Mouse (Mus musculus) embryonic facial prominence, embryonic 14.5 days (tissue): Measurements from ENCODE around the gene Diaph2. TPM values are rescaled to one million over a fixed set of nuclear protein-coding genes. Genes with fewer than 3 reads are reported as not detected.
"Not testable (repeated sequence)": the region's sequence is repeated elsewhere in the genome, so short reads cannot be mapped to it uniquely, and the experiment has no call there.

Source experiments
- ATAC-seq: fragments of 200-750 bp; cut with Nextera tagmentation; 2 replicates; pipeline ENCODE4 v1.8.0; 2017; ENCODE audit warnings: low read depth, moderate number of reproducible peaks, moderate TSS enrichment
- DNase-seq: peaks from one replicate; pipeline ENCODE4 v3.0.0-alpha.2; 2015; ENCODE audit warnings: low spot score
- H3K27ac ChIP-seq: fragments of 300-500 bp; sonication (generic); replicated peaks from 2 replicates; pipeline ENCODE4 v1.5.1; 2014; ENCODE audit warnings: low read depth, mild to moderate bottlenecking, low read length, moderate library complexity
- H3K27me3 ChIP-seq: fragments of 300-500 bp; sonication (generic); replicated peaks from 2 replicates; pipeline ENCODE4 v1.6.1; 2014; ENCODE audit warnings: low read length; ENCODE audit not compliant: control insufficient read depth, insufficient read depth
- H3K36me3 ChIP-seq: fragments of 300-500 bp; sonication (generic); 2 replicates; pipeline ENCODE4 v1.6.1; 2014; ENCODE audit warnings: low read length, mixed read lengths; ENCODE audit not compliant: control insufficient read depth, insufficient read depth
- H3K4me1 ChIP-seq: fragments of 300-500 bp; sonication (generic); 2 replicates; pipeline ENCODE4 v1.6.1; 2014; ENCODE audit warnings: antibody characterized with exemption, low read length; ENCODE audit not compliant: control insufficient read depth, insufficient read depth
- H3K4me2 ChIP-seq: fragments of 300-500 bp; sonication (generic); 2 replicates; pipeline ENCODE4 v1.6.1; 2014; ENCODE audit warnings: low read depth, mild to moderate bottlenecking, low read length, moderate library complexity, mixed read lengths
- H3K4me3 ChIP-seq: fragments of 300-500 bp; sonication (generic); 2 replicates; pipeline ENCODE4 v1.5.1; 2014; ENCODE audit warnings: low read depth, mild to moderate bottlenecking, low read length
- H3K9ac ChIP-seq: fragments of 300-500 bp; sonication (generic); 2 replicates; pipeline ENCODE4 v1.6.1; 2014; ENCODE audit warnings: low read depth, mild to moderate bottlenecking, low read length, moderate library complexity, mixed read lengths
- H3K9me3 ChIP-seq: fragments of 300-500 bp; sonication (generic); 2 replicates; pipeline ENCODE4 v1.6.1; 2016; ENCODE audit warnings: low read length; ENCODE audit not compliant: control insufficient read depth
- WGBS: fragments of 180-500 bp; shearing (Covaris S2); extraction: QIAGEN DNeasy Blood & Tissue Kit; methylation state at CpG from one replicate; pipeline ENCODE4 v1.1.7; 2014; 5-methylcytosine and 5-hydroxymethylcytosine counted together
- polyA plus RNA-seq: library from polyadenylated mRNA; unstranded; fragments of >200 nt; fragmentation: Nextera tagmentation; extraction: Ambion mirVana; gene quantifications from 2 replicates; pipeline ENCODE4 v1.2.1, GENCODE M21; 2014

The Diaph2 gene
- polyA plus RNA-seq, 1 experiment from 2014 or later, result 5.9 TPM

DNA sequence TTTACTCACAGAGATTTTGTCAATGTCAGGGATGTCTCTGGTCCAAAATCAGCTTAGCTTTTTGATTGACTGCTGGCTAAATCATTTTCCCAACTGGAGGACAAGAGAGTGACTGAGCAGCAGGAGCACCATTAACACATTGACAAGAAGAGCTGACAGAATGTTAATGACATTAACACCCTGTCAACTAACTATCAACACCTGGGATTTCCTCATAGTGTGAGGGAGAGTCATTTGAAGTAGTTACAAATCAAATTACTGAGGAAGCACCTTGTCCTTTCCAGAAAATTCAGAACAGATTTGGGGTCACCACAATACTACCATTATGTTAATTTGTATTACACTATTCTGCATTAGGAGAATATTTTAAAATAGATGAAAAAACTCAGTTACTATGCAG lies 439.7 kb downstream of the Diaph2 start:
- H3K4me2 ChIP-seq, result no peak overlapping the region
- H3K9me3 ChIP-seq, result no peaks in the 10 kb centered on the region
- H3K9ac ChIP-seq, result no peak overlapping the region
- H3K27me3 ChIP-seq, result no peaks in the 10 kb centered on the region
- no peaks in the 10 kb centered on the region for H3K4me1 ChIP-seq
- ATAC-seq, result no peak
- no peak for DNase-seq
- H3K36me3 ChIP-seq, result no peaks in the 10 kb centered on the region
- no peak overlapping the region for H3K4me3 ChIP-seq
- no peak overlapping the region for H3K27ac ChIP-seq

DNA sequence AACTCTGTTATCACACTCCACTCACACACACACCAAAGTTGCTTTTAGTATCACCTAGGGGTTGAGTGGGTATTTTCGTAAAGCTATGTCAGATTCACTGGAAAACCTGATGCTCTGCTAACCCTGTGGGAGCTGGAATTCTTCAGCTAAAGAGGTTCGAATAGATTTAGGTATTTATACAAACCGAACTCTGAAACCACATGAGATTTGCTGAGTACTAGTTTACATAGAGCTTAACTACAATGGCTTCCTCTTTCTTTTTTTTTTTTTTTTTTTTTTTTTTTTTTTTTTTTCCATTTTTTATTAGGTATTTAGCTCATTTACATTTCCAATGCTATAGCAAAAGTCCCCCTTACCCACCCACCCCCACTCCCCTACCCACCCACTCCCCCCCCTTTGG lies 447.9 kb downstream of the Diaph2 start:
- H3K4me2 ChIP-seq, H3K4me1 ChIP-seq, H3K4me3 ChIP-seq, H3K27ac ChIP-seq, H3K27me3 ChIP-seq, H3K36me3 ChIP-seq, H3K9me3 ChIP-seq, DNase-seq, H3K9ac ChIP-seq, ATAC-seq: not testable (repeated sequence)
- 84% methylated on average over 3 of the region's 3 CpGs for WGBS

DNA sequence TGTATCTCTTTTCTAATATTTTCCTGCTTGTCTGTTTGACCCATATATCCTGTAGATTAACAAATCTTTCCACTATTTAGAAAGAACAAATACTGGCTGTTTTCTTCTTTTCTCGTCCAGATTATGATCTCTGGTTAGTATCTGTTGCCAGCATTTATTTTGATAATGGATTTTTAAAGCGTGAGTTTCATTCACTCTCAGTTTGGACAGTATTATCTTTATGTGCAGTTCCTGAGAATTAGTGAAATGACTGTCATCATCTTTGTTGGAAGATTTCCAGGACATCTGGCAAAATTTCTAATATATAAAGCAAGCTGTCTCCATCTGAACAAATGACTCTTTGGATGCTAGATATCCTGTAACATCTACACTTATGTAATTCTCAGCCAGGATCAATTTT lies 455.7 kb downstream of the Diaph2 start:
- no peak for ATAC-seq
- WGBS, result 59% methylated on average over 2 of the region's 2 CpGs
- peak; percentile 7 for DNase-seq

DNA sequence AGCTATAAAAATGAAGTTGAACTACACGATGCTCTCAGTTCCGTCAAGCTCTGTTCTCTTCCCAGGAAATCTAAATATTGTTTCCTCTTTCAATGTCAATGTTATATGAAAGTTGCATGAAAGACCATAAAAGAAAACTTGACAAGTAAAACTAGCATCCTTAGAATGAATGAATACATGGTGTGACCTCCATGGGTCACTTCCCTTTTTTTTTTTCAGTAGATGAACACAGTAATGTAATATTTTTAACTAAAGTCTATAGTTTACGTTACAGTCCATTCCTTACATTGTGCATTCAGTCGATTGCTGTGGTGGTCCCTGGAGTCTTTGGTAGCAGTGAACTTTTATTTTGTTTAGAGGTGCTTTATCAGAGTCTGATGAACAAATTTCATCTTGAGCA lies 462.7 kb downstream of the Diaph2 start:
- Histone ChIP-seq H3K4me2 (no peak overlapping the region), H3K4me3 (no peak overlapping the region), H3K9me3 (no peaks in the 10 kb centered on the region), H3K27ac (no peak overlapping the region), H3K36me3 (no peaks in the 10 kb centered on the region), H3K9ac (no peak overlapping the region), H3K4me1 (no peaks in the 10 kb centered on the region), H3K27me3 (no peaks in the 10 kb centered on the region)
- WGBS, result 84% methylated on average over 4 of the region's 4 CpGs
- DNase-seq (no peak), ATAC-seq (no peak)

More for the DNA sequence above, 455.7 kb downstream of the Diaph2 start:
- no peaks in the 10 kb centered on the region for H3K9me3 ChIP-seq
- no peaks in the 10 kb centered on the region for H3K36me3 ChIP-seq
- no peak overlapping the region for H3K9ac ChIP-seq
- H3K4me1 ChIP-seq, result no peaks in the 10 kb centered on the region
- H3K4me3 ChIP-seq, result no peak overlapping the region
- no peak overlapping the region for H3K27ac ChIP-seq
- no peak overlapping the region for H3K4me2 ChIP-seq
- no peaks in the 10 kb centered on the region for H3K27me3 ChIP-seq

DNA sequence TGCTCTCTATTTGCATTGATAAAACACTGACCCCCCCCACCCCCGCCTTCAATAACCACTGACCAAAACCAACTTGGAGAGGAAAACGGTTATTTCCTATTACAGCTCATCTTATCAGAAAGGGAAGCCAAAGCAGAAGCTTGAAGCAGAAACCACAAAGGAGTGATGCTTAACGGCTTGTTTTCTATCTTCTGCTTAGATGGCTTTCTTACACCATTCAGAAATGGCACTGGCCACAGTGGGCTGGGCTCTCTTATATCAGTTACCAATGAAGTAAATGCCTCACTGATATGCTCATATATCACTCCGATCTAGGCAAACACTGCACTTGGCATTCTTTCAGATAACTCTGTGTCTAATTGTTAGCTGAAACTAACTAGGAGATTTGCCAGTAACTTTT lies 463.2 kb downstream of the Diaph2 start:
- H3K27me3 ChIP-seq, result no peaks in the 10 kb centered on the region
- H3K4me1 ChIP-seq, result no peaks in the 10 kb centered on the region
- no peaks in the 10 kb centered on the region for H3K9me3 ChIP-seq
- ATAC-seq (no peak), DNase-seq (peak; percentile 3)
- no peak overlapping the region for H3K27ac ChIP-seq
- no peak overlapping the region for H3K4me2 ChIP-seq
- no peak overlapping the region for H3K9ac ChIP-seq
- H3K4me3 ChIP-seq, result no peak overlapping the region
- no peaks in the 10 kb centered on the region for H3K36me3 ChIP-seq
- 86% methylated on average over 4 of the region's 4 CpGs for WGBS

DNA sequence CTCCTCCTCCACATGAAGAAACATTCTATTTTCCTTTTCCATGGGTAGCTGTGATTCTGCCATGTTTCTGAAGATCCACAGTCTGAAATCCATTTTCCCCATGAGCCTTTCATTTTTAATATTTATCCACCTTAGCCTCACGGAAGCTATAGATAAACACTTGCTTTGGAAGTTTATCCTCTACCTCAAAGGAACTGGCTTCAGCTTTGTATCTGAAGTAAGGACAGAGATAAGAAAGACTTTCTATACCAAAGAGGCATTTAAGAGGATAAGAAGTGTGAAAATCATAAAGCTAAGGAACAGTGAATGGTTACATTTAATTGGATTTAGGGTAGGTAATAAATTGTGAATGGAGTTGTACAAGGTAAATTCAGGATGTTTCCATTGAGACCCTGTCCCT lies 480.5 kb downstream of the Diaph2 start:
- ATAC-seq (no peak), DNase-seq (no peak)
- Histone ChIP-seq H3K36me3 (no peaks in the 10 kb centered on the region), H3K4me1 (no peaks in the 10 kb centered on the region), H3K27me3 (no peaks in the 10 kb centered on the region), H3K4me3 (no peak overlapping the region), H3K4me2 (no peak overlapping the region), H3K9ac (no peak overlapping the region), H3K9me3 (no peaks in the 10 kb centered on the region), H3K27ac (no peak overlapping the region)
- WGBS, result 98% methylated on average over 1 of the region's 1 CpGs

DNA sequence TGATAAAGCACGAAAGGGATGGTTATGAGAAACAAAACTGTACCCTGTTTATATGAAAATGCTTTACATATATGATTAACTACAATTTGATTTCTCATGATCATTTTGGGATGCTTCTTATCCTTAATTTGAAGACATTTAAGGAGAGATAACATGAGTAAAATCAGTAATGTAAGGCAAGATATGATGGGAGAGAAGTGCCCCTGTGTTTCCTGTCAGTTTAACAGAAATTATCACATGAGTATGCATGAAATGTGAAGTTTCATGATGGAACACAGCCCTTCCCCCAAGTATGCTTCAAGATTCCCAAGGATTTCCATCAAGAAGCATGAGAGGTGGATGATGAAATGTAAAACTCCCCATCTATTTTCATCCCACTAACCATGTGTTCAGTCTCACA lies 485.6 kb downstream of the Diaph2 start:
- DNase-seq, result no peak
- Histone ChIP-seq H3K4me3 (no peak overlapping the region), H3K4me1 (no peaks in the 10 kb centered on the region), H3K27ac (no peak overlapping the region), H3K9ac (no peak overlapping the region), H3K9me3 (no peaks in the 10 kb centered on the region), H3K27me3 (no peaks in the 10 kb centered on the region), H3K4me2 (no peak overlapping the region), H3K36me3 (no peaks in the 10 kb centered on the region)
- 76% methylated on average over 1 of the region's 1 CpGs for WGBS
- ATAC-seq, result no peak

DNA sequence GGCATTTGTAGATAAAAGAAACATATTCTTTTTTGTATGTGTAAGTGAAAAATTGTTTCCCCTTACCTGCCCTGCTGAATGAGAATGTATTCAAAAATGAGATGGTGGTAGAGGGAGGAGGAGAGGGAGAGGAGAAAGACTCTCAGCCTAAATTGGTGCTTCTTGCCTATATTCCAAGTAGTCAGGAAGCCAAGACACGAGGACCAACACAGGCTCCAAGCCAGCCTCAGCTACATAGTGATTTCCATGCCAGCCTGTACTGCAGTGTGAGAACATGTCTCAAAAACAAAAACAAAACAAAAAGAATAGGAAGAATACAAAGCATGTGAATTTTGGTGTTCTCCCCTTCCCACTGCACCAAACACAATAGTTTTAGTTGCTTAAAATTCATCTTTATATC lies 497.1 kb downstream of the Diaph2 start:
- Histone ChIP-seq H3K27ac (no peak overlapping the region), H3K9ac (no peak overlapping the region), H3K27me3 (no peaks in the 10 kb centered on the region), H3K36me3 (no peaks in the 10 kb centered on the region), H3K4me2 (no peak overlapping the region), H3K9me3 (no peaks in the 10 kb centered on the region), H3K4me3 (no peak overlapping the region), H3K4me1 (no peaks in the 10 kb centered on the region)
- DNase-seq (no peak), ATAC-seq (no peak)
- 73% methylated on average over 1 of the region's 1 CpGs for WGBS

DNA sequence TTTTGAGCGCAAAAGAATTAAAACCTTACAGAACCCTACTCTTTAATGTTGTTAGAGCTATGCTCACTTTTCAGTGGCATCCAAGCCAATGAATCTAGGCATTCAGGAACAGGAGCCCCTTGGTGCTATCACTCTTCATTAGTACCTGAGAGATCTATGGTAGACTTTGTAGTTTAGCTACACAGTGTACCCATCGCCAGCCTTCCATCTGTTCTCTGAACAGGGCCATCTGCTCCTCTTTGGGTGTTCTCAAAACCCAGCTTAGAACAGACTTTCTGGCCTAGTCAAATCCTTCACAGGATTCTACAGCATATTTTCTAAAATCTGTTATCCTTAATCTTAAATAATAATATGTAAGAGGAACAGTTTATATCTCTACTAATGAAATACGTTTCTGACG lies 504.1 kb downstream of the Diaph2 start:
- H3K4me3 ChIP-seq, result no peak overlapping the region
- WGBS, result 89% methylated on average over 4 of the region's 4 CpGs
- no peak for ATAC-seq
- H3K36me3 ChIP-seq, result no peaks in the 10 kb centered on the region
- no peak overlapping the region for H3K27ac ChIP-seq
- no peak overlapping the region for H3K9ac ChIP-seq
- H3K27me3 ChIP-seq, result no peaks in the 10 kb centered on the region
- no peak for DNase-seq
- no peaks in the 10 kb centered on the region for H3K4me1 ChIP-seq
- H3K4me2 ChIP-seq, result no peak overlapping the region
- H3K9me3 ChIP-seq, result no peaks in the 10 kb centered on the region
